Mouse (Mus musculus): ENCODE results near the gene Il31ra. TPM values are rescaled to one million over a fixed set of nuclear protein-coding genes. Genes with fewer than 3 reads are reported as not detected.

The Il31ra gene
- total and polyA plus RNA-seq, 2 experiments from 2014 or later, result not detected

DNA sequence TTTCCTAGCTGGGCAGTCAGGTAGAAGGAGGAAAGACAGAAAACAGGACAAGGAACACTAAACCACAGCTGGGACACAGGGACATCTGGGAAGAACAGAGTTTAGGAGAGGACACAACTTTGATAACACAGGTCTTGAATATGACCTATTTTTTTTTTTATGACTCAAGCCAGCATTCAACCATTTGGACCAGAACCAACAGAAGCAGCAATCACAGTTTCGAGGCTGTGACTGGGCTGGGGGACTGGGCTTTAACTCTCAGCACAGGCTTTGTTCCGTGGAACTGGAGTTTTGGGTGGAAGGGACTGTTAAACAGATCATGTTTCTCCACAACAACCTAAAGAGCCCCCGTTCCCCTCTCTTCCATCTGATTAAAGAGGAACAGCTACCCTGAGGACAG is 53.5 kb downstream of the Il31ra start:
- H3K4me1 ChIP-seq (ENCODE audit: control insufficient read depth, insufficient read depth), result peaks cover 13% of the 10 kb centered on the region; the same call in 1 of the 2 replicates
- H3K27ac ChIP-seq (ENCODE audit: low read depth), result no peak overlapping the region
- no peak for TF ChIP-seq CTCF (IDR thresholded peaks at IDR 0.05; ENCODE audit: low read depth)
- no peak for TF ChIP-seq EP300 (IDR thresholded peaks at IDR 0.05; ENCODE audit: low read depth)
- H3K36me3 ChIP-seq (replicated peaks; ENCODE audit: control insufficient read depth, insufficient read depth, low read length), result no peaks in the 10 kb centered on the region
- ATAC-seq (ENCODE audit: insufficient read depth, low read depth) (no peak), DNase-seq (ENCODE audit: low spot score) (no peak)
- H3K4me3 ChIP-seq (ENCODE audit: low read depth, low read length), result no peak overlapping the region
- H3K4me2 ChIP-seq (ENCODE audit: low read depth, low read length), result no peak overlapping the region
- H3K9me3 ChIP-seq (replicated peaks; ENCODE audit: control insufficient read depth, low read length), result no peaks in the 10 kb centered on the region
- H3K9ac ChIP-seq (replicated peaks; ENCODE audit: low read depth, low read length), result no peak overlapping the region
- WGBS, result 49% methylated on average over 3 of the region's 3 CpGs
- no peaks in the 10 kb centered on the region for H3K27me3 ChIP-seq (ENCODE audit: control insufficient read depth, insufficient read depth, low read length)

DNA sequence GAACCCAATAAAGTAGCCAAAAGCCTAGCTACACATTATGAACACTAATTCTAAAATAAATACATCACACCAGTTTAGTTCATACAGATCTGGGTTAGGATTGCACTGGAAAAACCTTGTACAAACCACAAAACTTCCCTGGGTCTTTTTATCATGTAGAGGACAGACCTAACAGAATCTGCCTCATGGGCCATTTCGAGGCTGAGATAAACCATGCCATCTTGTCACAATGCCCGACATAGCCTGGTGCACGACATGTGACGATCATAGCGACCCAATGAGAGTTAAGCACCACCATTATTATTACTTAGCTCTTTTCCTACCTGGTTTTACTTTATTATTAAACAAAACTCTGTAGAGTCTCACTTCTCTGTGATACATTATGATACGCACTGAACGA is 57.1 kb downstream of the Il31ra start:
- no peak for DNase-seq (ENCODE audit: low spot score)
- H3K27ac ChIP-seq (ENCODE audit: low read depth), result no peak overlapping the region
- H3K4me3 ChIP-seq (ENCODE audit: low read depth, low read length), result no peak overlapping the region
- no peaks in the 10 kb centered on the region for H3K9me3 ChIP-seq (replicated peaks; ENCODE audit: control insufficient read depth, low read length)
- H3K36me3 ChIP-seq (replicated peaks; ENCODE audit: control insufficient read depth, insufficient read depth, low read length), result no peaks in the 10 kb centered on the region
- WGBS, result 80% methylated on average over 7 of the region's 7 CpGs
- no peak overlapping the region for H3K9ac ChIP-seq (replicated peaks; ENCODE audit: low read depth, low read length)
- TF ChIP-seq EP300 (IDR thresholded peaks at IDR 0.05; ENCODE audit: low read depth) (no peak), CTCF (IDR thresholded peaks at IDR 0.05; ENCODE audit: low read depth) (no peak)
- H3K4me1 ChIP-seq (ENCODE audit: control insufficient read depth, insufficient read depth), result peaks cover 18% of the 10 kb centered on the region; the same call in 1 of the 2 replicates
- ATAC-seq (ENCODE audit: insufficient read depth, low read depth), result no peak
- H3K4me2 ChIP-seq (ENCODE audit: low read depth, low read length), result no peak overlapping the region
- no peaks in the 10 kb centered on the region for H3K27me3 ChIP-seq (ENCODE audit: control insufficient read depth, insufficient read depth, low read length)

DNA sequence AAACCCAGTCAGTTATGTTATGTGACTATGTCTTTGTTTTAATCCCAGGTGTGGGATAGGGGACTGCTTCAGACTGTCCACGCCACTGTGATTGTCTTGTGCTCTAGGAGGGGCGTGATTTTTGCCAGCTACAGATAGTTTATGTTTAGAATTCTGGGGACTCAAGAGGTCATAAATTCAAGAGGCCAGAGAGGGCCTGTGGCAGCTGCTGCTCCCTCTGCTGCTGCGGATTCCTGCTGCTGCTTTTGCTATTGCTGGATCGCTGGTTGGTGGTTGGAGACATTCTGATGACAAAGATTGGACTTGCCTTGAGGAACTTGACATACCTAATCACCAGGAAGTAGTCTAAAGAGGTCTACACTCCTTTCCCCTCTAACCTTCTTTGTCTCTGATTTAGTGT is 57.5 kb downstream of the Il31ra start:
- TF ChIP-seq EP300 (IDR thresholded peaks at IDR 0.05; ENCODE audit: low read depth) (no peak), CTCF (IDR thresholded peaks at IDR 0.05; ENCODE audit: low read depth) (no peak)
- 59% methylated on average over 4 of the region's 4 CpGs for WGBS
- H3K4me3 ChIP-seq (ENCODE audit: low read depth, low read length), result no peak overlapping the region
- DNase-seq (ENCODE audit: low spot score) (no peak), ATAC-seq (ENCODE audit: insufficient read depth, low read depth) (no peak)
- no peak overlapping the region for H3K4me2 ChIP-seq (ENCODE audit: low read depth, low read length)
- no peaks in the 10 kb centered on the region for H3K9me3 ChIP-seq (replicated peaks; ENCODE audit: control insufficient read depth, low read length)
- H3K36me3 ChIP-seq (replicated peaks; ENCODE audit: control insufficient read depth, insufficient read depth, low read length), result no peaks in the 10 kb centered on the region
- H3K4me1 ChIP-seq (ENCODE audit: control insufficient read depth, insufficient read depth), result peaks cover 15% of the 10 kb centered on the region; the same call in 1 of the 2 replicates
- no peak overlapping the region for H3K27ac ChIP-seq (ENCODE audit: low read depth)
- H3K27me3 ChIP-seq (ENCODE audit: control insufficient read depth, insufficient read depth, low read length), result no peaks in the 10 kb centered on the region
- H3K9ac ChIP-seq (replicated peaks; ENCODE audit: low read depth, low read length), result no peak overlapping the region

DNA sequence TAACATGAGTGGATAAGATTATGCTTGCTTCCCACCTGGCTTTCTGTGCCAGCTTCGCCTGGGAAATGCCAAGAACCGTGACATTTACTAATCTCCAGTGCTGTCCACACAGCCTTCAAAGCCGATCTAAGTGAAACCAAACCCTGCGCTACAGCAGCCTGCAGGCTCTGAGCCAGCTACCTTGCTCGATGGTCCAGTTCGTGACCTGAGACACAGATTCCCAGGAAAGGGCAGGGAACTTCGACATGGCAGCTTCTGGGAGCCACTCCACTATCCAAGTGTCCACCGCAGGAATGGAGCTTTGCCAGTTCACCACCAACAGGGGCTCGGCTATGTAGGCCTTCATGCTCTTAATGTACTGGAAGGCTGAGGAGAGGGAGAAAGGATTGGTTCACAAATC is 60.6 kb downstream of the Il31ra start:
- no peaks in the 10 kb centered on the region for H3K36me3 ChIP-seq (replicated peaks; ENCODE audit: control insufficient read depth, insufficient read depth, low read length)
- TF ChIP-seq EP300 (IDR thresholded peaks at IDR 0.05; ENCODE audit: low read depth) (no peak), CTCF (IDR thresholded peaks at IDR 0.05; ENCODE audit: low read depth) (no peak)
- DNase-seq (ENCODE audit: low spot score) (peak; percentile 22), ATAC-seq (ENCODE audit: insufficient read depth, low read depth) (peak; percentile 55; the same call in 1 of the 2 replicates)
- H3K27ac ChIP-seq (ENCODE audit: low read depth), result no peak overlapping the region
- H3K4me3 ChIP-seq (ENCODE audit: low read depth, low read length), result no peak overlapping the region
- no peaks in the 10 kb centered on the region for H3K9me3 ChIP-seq (replicated peaks; ENCODE audit: control insufficient read depth, low read length)
- WGBS, result 39% methylated on average over 9 of the region's 9 CpGs
- no peak overlapping the region for H3K4me2 ChIP-seq (ENCODE audit: low read depth, low read length)
- H3K27me3 ChIP-seq (ENCODE audit: control insufficient read depth, insufficient read depth, low read length), result no peaks in the 10 kb centered on the region
- H3K4me1 ChIP-seq (ENCODE audit: control insufficient read depth, insufficient read depth), result peaks cover 4% of the 10 kb centered on the region; the same call in 1 of the 2 replicates
- H3K9ac ChIP-seq (replicated peaks; ENCODE audit: low read depth, low read length), result no peak overlapping the region

DNA sequence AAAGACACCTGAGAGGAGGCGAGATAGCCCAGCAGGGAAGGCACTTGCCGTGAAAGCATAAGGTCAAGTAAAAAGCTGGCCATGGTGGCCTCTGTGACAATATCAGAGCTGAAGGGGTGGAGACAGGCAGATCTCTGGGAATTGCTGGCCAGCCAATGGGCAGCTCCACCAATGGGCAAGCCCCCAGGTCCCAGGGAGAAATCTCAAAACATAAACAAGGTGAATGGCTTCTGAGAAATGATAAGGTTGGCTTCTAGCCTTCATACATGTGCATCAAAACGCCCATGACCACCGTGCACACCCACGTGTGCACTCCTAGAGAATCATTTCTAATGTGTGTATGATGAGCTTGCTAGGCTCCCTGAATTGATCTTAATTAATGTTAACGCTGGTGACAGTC is 61.9 kb downstream of the Il31ra start:
- TF ChIP-seq EP300 (IDR thresholded peaks at IDR 0.05; ENCODE audit: low read depth) (no peak), CTCF (IDR thresholded peaks at IDR 0.05; ENCODE audit: low read depth) (no peak)
- no peak overlapping the region for H3K27ac ChIP-seq (ENCODE audit: low read depth)
- DNase-seq (ENCODE audit: low spot score) (no peak), ATAC-seq (ENCODE audit: insufficient read depth, low read depth) (no peak)
- no peaks in the 10 kb centered on the region for H3K36me3 ChIP-seq (replicated peaks; ENCODE audit: control insufficient read depth, insufficient read depth, low read length)
- 91% methylated on average over 6 of the region's 6 CpGs for WGBS
- no peak overlapping the region for H3K4me3 ChIP-seq (ENCODE audit: low read depth, low read length)
- no peaks in the 10 kb centered on the region for H3K27me3 ChIP-seq (ENCODE audit: control insufficient read depth, insufficient read depth, low read length)
- H3K9ac ChIP-seq (replicated peaks; ENCODE audit: low read depth, low read length), result no peak overlapping the region
- no peaks in the 10 kb centered on the region for H3K9me3 ChIP-seq (replicated peaks; ENCODE audit: control insufficient read depth, low read length)
- no peak overlapping the region for H3K4me2 ChIP-seq (ENCODE audit: low read depth, low read length)
- H3K4me1 ChIP-seq (ENCODE audit: control insufficient read depth, insufficient read depth), result peaks cover 4% of the 10 kb centered on the region; the same call in 1 of the 2 replicates

DNA sequence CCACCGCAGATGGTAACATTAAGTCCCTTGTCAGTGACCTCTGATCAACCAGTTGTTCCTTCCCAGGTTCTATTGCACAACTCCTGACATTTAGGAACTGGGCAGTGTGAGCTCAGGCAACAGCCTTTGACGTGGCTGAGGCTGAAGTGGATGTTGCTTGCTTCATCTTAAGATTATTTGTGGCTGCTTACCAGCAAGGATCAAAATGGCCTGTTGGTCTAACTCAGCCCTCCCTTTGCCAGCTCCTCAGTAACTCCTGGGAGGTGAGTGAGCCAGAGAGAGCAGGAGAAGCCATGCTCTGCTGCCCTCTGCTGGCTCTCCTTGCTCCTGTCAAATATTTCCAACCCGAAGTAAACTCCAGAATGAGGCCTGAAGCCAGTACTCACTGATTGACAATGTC is 64.3 kb downstream of the Il31ra start:
- no peak overlapping the region for H3K4me2 ChIP-seq (ENCODE audit: low read depth, low read length)
- H3K9me3 ChIP-seq (replicated peaks; ENCODE audit: control insufficient read depth, low read length), result no peaks in the 10 kb centered on the region
- ATAC-seq (ENCODE audit: insufficient read depth, low read depth), result peak; percentile 70
- WGBS, result 32% methylated on average over 3 of the region's 3 CpGs
- no peak overlapping the region for H3K9ac ChIP-seq (replicated peaks; ENCODE audit: low read depth, low read length)
- peaks cover 4% of the 10 kb centered on the region; the same call in 1 of the 2 replicates for H3K4me1 ChIP-seq (ENCODE audit: control insufficient read depth, insufficient read depth)
- TF ChIP-seq CTCF (IDR thresholded peaks at IDR 0.05; ENCODE audit: low read depth) (peak; percentile 83), EP300 (IDR thresholded peaks at IDR 0.05; ENCODE audit: low read depth) (no peak)
- no peak overlapping the region for H3K27ac ChIP-seq (ENCODE audit: low read depth)
- no peaks in the 10 kb centered on the region for H3K36me3 ChIP-seq (replicated peaks; ENCODE audit: control insufficient read depth, insufficient read depth, low read length)
- peak; percentile 82 for DNase-seq (ENCODE audit: low spot score)
- H3K27me3 ChIP-seq (ENCODE audit: control insufficient read depth, insufficient read depth, low read length), result no peaks in the 10 kb centered on the region
- no peak overlapping the region for H3K4me3 ChIP-seq (ENCODE audit: low read depth, low read length)

Measured in heart, postnatal 0 days (tissue).